Mouse (Mus musculus) CD4-positive, CD25-positive, alpha-beta regulatory T cell, adult 4 months (primary cell): ENCODE results near the gene Itgb6. TPM values are rescaled to one million over a fixed set of nuclear protein-coding genes. Genes with fewer than 3 reads are reported as not detected.

Source experiments
- ATAC-seq: one replicate; pipeline ENCODE4 v1.8.0; 2017
- polyA plus RNA-seq, 2 experiments: library from polyadenylated mRNA; unstranded; fragments of 100-300 nt; shearing (Covaris generic); gene quantifications; one replicate each; pipeline ENCODE4 v1.2.1; 2017

Itgb6 gene
- polyA plus RNA-seq, 2 experiments from 2014 or later, result 0.11 TPM; not detected in 1

- ATAC-seq, result no peak
These were observed 108.6 kb downstream of the Itgb6 start for GRCm38 (mm10) chr2:60613857-60614228.

- ATAC-seq, result no peak
These were observed 109.3 kb downstream of the Itgb6 start for GRCm38 (mm10) chr2:60612906-60613856.

GRCm38 (mm10) chr2:60611622-60612021 is 110.8 kb downstream of the Itgb6 start:
- ATAC-seq, result no peak

- no peak for ATAC-seq
These were observed 112.8 kb downstream of the Itgb6 start for GRCm38 (mm10) chr2:60609436-60610199.

- ATAC-seq, result no peak
These were observed 114.5 kb downstream of the Itgb6 start for GRCm38 (mm10) chr2:60607980-60608379.

GRCm38 (mm10) chr2:60601326-60601725 is 121.1 kb downstream of the Itgb6 start:
- no peak for ATAC-seq

GRCm38 (mm10) chr2:60600863-60601262 is 121.6 kb downstream of the Itgb6 start:
- ATAC-seq, result no peak

- ATAC-seq, result no peak
These were observed 139.0 kb downstream of the Itgb6 start for GRCm38 (mm10) chr2:60583416-60583815.

- no peak for ATAC-seq
These were observed 167.9 kb downstream of the Itgb6 start for GRCm38 (mm10) chr2:60554561-60554960.

- ATAC-seq, result no peak
These were observed 169.4 kb downstream of the Itgb6 start, which contains the start of gene Pla2r1 for GRCm38 (mm10) chr2:60552902-60553682. Gene Pla2r1 (minus strand): TSS chr2:60553308.

GRCm38 (mm10) chr2:60552177-60552901 is 170.1 kb downstream of the Itgb6 start:
- ATAC-seq, result no peak

- no peak for ATAC-seq
These were observed 170.8 kb downstream of the Itgb6 start for GRCm38 (mm10) chr2:60551673-60552072.

- no peak for ATAC-seq
These were observed 171.9 kb downstream of the Itgb6 start for GRCm38 (mm10) chr2:60550521-60550920.

GRCm38 (mm10) chr2:60549851-60550250 is 172.6 kb downstream of the Itgb6 start:
- no peak for ATAC-seq

Other genes with a start within 250 kb of the Itgb6 start
- gene Pla2r1, start 169.3 kb downstream of the Itgb6 start, polyA plus RNA-seq, result not detected
- 10 to 100 TPM; 10.6 to 21.7 TPM for gene Rbms1, start 240.5 kb upstream of the Itgb6 start, polyA plus RNA-seq